Mouse (Mus musculus) limb, embryonic 14.5 days (tissue): ENCODE measurements around the gene Lemd1. TPM values are rescaled to one million over a fixed set of nuclear protein-coding genes. Genes with fewer than 3 reads are reported as not detected.

Source experiments
- ATAC-seq: fragments of 200-750 bp; cut with Nextera tagmentation; 2 replicates; pipeline ENCODE4 v1.8.0; 2017; ENCODE audit warnings: low read depth, moderate number of reproducible peaks, moderate TSS enrichment; ENCODE audit not compliant: low FRiP score
- DNase-seq: peaks from one replicate; pipeline ENCODE4 v3.0.0-alpha.2; 2015; ENCODE audit warnings: low spot score
- H3K27ac ChIP-seq: fragments of 300-500 bp; sonication (generic); replicated peaks from 2 replicates; pipeline ENCODE4 v1.5.1; 2014; ENCODE audit warnings: low read depth, mild to moderate bottlenecking, low read length, moderate library complexity, mixed read lengths
- H3K27me3 ChIP-seq: fragments of 300-500 bp; sonication (generic); 2 replicates; pipeline ENCODE4 v1.6.1; 2014; ENCODE audit warnings: low read length, mixed read lengths; ENCODE audit not compliant: control insufficient read depth, insufficient read depth
- H3K36me3 ChIP-seq: fragments of 300-500 bp; sonication (generic); 2 replicates; pipeline ENCODE4 v1.6.1; 2014; ENCODE audit warnings: mild to moderate bottlenecking, low read length, moderate library complexity, mixed read lengths; ENCODE audit not compliant: control insufficient read depth, insufficient read depth
- H3K4me1 ChIP-seq: fragments of 300-500 bp; sonication (generic); 2 replicates; pipeline ENCODE4 v1.6.1; 2014; ENCODE audit warnings: antibody characterized with exemption, low read length, mixed read lengths; ENCODE audit not compliant: control insufficient read depth, insufficient read depth
- H3K4me2 ChIP-seq: fragments of 300-500 bp; sonication (generic); replicated peaks from 2 replicates; pipeline ENCODE4 v1.6.1; 2014; ENCODE audit warnings: low read depth, mild to moderate bottlenecking, low read length, moderate library complexity; ENCODE audit not compliant: severe bottlenecking
- H3K4me3 ChIP-seq: fragments of 300-500 bp; sonication (generic); replicated peaks from 2 replicates; pipeline ENCODE4 v1.5.1; 2014; ENCODE audit warnings: low read length
- H3K9ac ChIP-seq: fragments of 300-500 bp; sonication (generic); 2 replicates; pipeline ENCODE4 v1.6.1; 2014; ENCODE audit warnings: mild to moderate bottlenecking, low read depth, low read length, moderate library complexity; ENCODE audit not compliant: severe bottlenecking
- H3K9me3 ChIP-seq: fragments of 300-500 bp; sonication (generic); 2 replicates; pipeline ENCODE4 v1.6.1; 2016; ENCODE audit warnings: low read length; ENCODE audit not compliant: control insufficient read depth
- POLR2A ChIP-seq: fragments of 200-500 bp; IDR thresholded peaks from 2 replicates; pipeline ENCODE4 v1.8.0; 2012; ENCODE audit warnings: inconsistent platforms, mild to moderate bottlenecking, moderate library complexity, borderline replicate concordance; ENCODE audit not compliant: insufficient read depth, insufficient read length; ENCODE audit errors: extremely low read depth
- WGBS: fragments of 180-500 bp; shearing (Covaris S2); extraction: QIAGEN DNeasy Blood & Tissue Kit; methylation state at CpG from one replicate; pipeline ENCODE4 v1.1.7; 2014; 5-methylcytosine and 5-hydroxymethylcytosine counted together
- polyA plus RNA-seq, 2 experiments: library from polyadenylated mRNA; depleted of rRNA in 1 of 2; stranded (reverse) in 1 of 2; unstranded in 1 of 2; fragments of >200 nt; fragmentation: Nextera tagmentation in 1 of 2; extraction: Ambion mirVana in 1 of 2; gene quantifications; 2 replicates each; pipeline versions ENCODE4 v1.2.1 to v1.2.3; 2012 to 2014

The Lemd1 gene
- polyA plus RNA-seq, 2 experiments, result 0.91 to 0.94 TPM

DNA sequence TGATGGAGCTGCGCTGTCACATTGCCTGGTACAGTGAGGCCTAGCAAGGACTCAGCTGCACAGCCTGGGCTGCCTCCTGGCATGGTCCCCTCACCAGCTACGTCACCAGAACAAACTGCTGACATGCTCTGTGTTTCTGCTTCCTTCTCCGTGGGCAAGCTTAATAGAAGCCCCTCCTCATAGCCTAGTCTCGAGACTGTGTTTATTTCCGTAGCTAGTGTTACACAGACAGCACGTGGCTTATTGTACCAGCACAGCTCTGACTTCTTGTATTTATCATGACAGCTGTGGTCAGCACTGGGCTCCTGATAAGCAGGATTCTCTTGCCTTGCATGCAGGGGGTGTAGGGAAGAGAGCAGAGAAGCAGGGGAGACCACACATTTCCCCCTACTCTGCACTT lies 54.9 kb downstream of the Lemd1 start:
- no peaks in the 10 kb centered on the region for H3K36me3 ChIP-seq
- H3K4me2 ChIP-seq, result no peak overlapping the region
- DNase-seq (no peak), ATAC-seq (no peak)
- no peaks in the 10 kb centered on the region for H3K4me1 ChIP-seq
- H3K4me3 ChIP-seq, result no peak overlapping the region
- no peaks in the 10 kb centered on the region for H3K27me3 ChIP-seq
- H3K9ac ChIP-seq, result no peak overlapping the region
- no peaks in the 10 kb centered on the region for H3K9me3 ChIP-seq
- no peak for TF ChIP-seq POLR2A
- no peak overlapping the region for H3K27ac ChIP-seq
- 54% methylated on average over 6 of the region's 6 CpGs for WGBS

DNA sequence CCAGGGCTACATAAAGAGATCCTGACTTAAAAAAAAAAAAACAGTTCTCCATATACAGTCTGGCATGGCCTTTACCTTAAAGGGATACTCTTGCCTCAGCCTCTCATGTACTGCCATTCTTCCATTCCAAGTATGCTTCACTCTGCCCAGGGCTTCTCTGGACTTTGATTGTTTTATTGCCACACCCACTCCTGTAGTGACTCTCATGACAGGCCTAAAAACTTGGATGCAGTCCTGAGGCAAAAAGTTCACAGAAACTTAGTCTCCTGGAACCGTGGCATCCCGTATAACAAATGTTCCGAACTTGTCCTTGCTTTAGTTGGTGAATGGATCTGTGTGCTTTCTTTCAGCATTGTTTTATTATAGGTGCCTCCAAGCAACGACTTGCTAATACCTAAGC lies 55.4 kb downstream of the Lemd1 start:
- DNase-seq (no peak), ATAC-seq (no peak)
- Histone ChIP-seq H3K4me1 (no peaks in the 10 kb centered on the region), H3K9ac (no peak overlapping the region), H3K27ac (no peak overlapping the region), H3K27me3 (no peaks in the 10 kb centered on the region), H3K4me2 (no peak overlapping the region), H3K36me3 (no peaks in the 10 kb centered on the region), H3K4me3 (no peak overlapping the region), H3K9me3 (no peaks in the 10 kb centered on the region)
- WGBS, result 86% methylated on average over 4 of the region's 4 CpGs
- no peak for TF ChIP-seq POLR2A

DNA sequence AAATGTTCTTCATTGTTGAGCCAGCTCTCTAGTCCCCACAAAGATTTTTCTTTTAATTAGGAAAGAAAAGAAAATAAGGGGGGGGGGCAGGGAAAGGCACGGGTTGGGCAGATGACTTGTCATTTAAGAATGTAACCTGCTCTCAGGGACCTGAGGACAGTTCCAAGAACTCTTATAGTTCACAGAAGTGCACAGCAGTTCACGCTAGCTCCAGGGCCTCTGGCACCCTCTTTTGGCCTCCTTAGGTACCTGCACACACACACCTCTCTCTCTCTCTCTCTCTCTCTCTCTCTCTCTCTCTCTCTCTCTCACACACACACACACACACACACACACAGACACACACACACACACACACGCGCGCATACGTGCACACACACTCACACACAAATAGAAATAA lies 63.2 kb downstream of the Lemd1 start:
- Histone ChIP-seq H3K4me1 (no peaks in the 10 kb centered on the region), H3K9me3 (no peaks in the 10 kb centered on the region), H3K36me3 (no peaks in the 10 kb centered on the region), H3K4me2 (no peak overlapping the region), H3K9ac (no peak overlapping the region), H3K27ac (no peak overlapping the region), H3K4me3 (no peak overlapping the region), H3K27me3 (no peaks in the 10 kb centered on the region)
- no peak for TF ChIP-seq POLR2A
- ATAC-seq (no peak), DNase-seq (no peak)
- 85% methylated on average over 6 of the region's 6 CpGs for WGBS

DNA sequence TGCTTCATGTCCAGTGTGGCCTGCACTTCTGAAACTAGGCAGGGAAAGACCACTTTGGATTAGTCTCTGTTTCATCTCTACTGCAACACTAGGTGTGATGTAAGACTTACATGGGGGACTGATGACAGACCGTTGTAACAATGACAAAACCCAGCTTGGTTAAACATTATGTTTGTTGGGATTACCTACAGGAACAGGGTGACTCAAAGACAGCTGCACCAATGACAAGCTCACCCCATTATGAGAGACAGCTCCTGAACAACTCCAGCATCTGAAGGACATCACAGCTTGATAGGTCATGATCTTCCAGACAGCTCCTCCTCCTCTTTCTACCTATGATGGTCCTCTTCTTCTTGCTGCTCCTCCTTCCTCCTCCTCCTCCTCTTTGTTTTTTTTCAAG lies 69.1 kb downstream of the Lemd1 start:
- Histone ChIP-seq H3K4me1 (0 out of 2 replicates have a peak, but pooled peaks cover 2% of the 10 kb centered on the region), H3K36me3 (no peaks in the 10 kb centered on the region), H3K27ac (no peak overlapping the region), H3K27me3 (no peaks in the 10 kb centered on the region), H3K4me2 (no peak overlapping the region), H3K9ac (no peak overlapping the region), H3K9me3 (no peaks in the 10 kb centered on the region), H3K4me3 (no peak overlapping the region)
- 94% methylated on average over 1 of the region's 1 CpGs for WGBS
- DNase-seq (no peak), ATAC-seq (no peak)
- TF ChIP-seq POLR2A, result no peak

DNA sequence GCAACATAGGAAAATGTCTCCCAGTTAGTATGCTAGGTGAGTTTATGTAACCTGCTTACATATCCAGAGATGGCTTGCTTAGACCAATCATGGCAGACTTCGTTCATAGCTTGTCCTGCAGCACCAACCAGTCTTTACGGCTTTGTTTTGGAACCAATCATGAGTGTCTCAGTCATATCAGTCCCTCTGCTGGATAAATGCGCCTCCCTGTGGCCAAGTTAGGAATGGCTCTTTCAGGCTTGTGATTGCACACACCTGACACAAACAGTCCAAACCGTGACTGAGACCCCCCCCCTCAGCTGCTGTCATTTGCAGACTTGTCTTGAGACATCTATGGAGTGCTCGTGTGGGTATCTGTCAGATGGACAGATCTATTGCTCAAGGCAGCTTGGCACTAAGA lies 69.8 kb downstream of the Lemd1 start:
- 67% methylated on average over 5 of the region's 5 CpGs for WGBS
- H3K9me3 ChIP-seq, result no peaks in the 10 kb centered on the region
- H3K4me3 ChIP-seq, result no peak overlapping the region
- H3K36me3 ChIP-seq, result no peaks in the 10 kb centered on the region
- H3K4me1 ChIP-seq, result 0 out of 2 replicates have a peak, but pooled peaks cover 3% of the 10 kb centered on the region
- H3K9ac ChIP-seq, result no peak overlapping the region
- H3K27me3 ChIP-seq, result no peaks in the 10 kb centered on the region
- DNase-seq, result no peak
- no peak for TF ChIP-seq POLR2A
- no peak for ATAC-seq
- H3K4me2 ChIP-seq, result no peak overlapping the region
- H3K27ac ChIP-seq, result no peak overlapping the region

DNA sequence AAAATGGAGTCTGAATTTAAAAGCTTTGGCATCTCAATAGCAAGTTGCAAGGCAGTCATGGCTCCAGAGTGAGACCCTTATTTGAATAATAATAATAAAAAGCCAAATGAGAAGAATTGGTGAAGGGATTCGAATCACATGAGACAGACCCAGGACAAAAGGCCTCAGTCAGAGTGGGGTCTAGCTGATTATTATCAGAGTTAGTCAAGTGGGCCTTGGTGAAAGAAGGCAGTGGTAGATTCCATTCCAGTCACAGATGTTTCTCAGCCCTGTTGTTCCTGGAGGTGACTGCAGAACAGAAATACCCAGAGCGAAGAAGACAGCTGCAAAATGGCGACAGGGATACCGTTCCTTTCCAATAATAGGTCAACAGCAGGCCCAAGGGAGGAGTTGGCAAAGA lies 72.4 kb downstream of the Lemd1 start:
- H3K27ac ChIP-seq, result no peak overlapping the region
- no peaks in the 10 kb centered on the region for H3K9me3 ChIP-seq
- no peak for TF ChIP-seq POLR2A
- no peaks in the 10 kb centered on the region for H3K36me3 ChIP-seq
- 91% methylated on average over 4 of the region's 4 CpGs for WGBS
- H3K9ac ChIP-seq, result no peak overlapping the region
- ATAC-seq (no peak), DNase-seq (no peak)
- no peak overlapping the region for H3K4me3 ChIP-seq
- H3K27me3 ChIP-seq, result no peaks in the 10 kb centered on the region
- H3K4me1 ChIP-seq, result 0 out of 2 replicates have a peak, but pooled peaks cover 3% of the 10 kb centered on the region
- no peak overlapping the region for H3K4me2 ChIP-seq
